Mouse (Mus musculus) fibroblast of lung, adult 2 months (primary cell): ENCODE measurements around the gene Cldn34c2.
"Not testable (repeated sequence)": the region's sequence is repeated elsewhere in the genome, so short reads cannot be mapped to it uniquely, and the experiment has no call there.

Experiments used
- DNase-seq: peaks from one replicate; pipeline ENCODE4 v3.0.0-alpha.2; 2011; ENCODE audit warnings: low read depth

The Cldn34c2 gene

GRCm38 (mm10) chrX:123581400-123581799 lies at the start of gene Cldn34c2:
TSS of gene Cldn34c2 (plus strand) at chrX:123581700.
- DNase-seq: not testable (repeated sequence)

GRCm38 (mm10) chrX:123551378-123551777 lies 30.1 kb upstream of the Cldn34c2 start:
- not testable (repeated sequence) for DNase-seq

- not testable (repeated sequence) for DNase-seq
These were observed 30.8 kb downstream of the Cldn34c2 start for GRCm38 (mm10) chrX:123612158-123612828.
